Mouse (Mus musculus): Measurements from ENCODE around the gene Nox3.
A peak's percentile ranks its signal among the peaks of the same experiment; 100 is the strongest.

Nox3 gene

DNA sequence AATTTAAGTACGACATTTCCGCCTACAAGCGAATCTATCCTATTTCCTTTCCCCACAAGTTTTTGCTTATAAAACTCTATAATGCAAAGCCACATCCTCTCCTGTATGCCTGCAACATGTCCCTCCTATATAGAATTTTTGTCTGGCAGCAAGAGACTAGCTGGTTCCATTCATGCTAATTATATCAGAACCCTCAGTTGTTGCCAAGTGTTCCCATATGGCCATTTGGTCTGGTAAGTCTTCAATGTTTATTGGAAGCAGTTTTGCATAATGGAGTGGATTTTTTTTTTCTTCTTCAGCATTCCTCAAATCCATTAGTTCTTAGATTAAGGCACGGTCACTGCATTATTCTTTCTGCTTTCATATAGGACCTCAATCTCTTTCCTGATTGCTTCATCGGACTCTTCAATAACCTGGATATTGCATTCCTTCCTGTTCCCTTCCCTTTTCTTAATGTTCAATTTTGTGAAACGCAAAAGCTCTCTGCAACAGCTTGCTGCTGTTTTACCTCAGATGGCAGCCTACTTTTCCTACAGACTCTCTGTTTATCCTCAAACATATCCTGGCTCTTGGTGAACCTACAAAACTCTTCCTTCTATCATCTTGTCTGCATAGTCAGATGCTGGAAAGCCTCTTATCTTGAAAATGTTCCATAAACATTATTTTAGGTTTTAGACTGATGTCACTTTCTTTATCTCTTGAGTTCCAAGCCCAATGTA is 92.9 kb downstream of the Nox3 start:
- no peak for DNase-seq

DNA sequence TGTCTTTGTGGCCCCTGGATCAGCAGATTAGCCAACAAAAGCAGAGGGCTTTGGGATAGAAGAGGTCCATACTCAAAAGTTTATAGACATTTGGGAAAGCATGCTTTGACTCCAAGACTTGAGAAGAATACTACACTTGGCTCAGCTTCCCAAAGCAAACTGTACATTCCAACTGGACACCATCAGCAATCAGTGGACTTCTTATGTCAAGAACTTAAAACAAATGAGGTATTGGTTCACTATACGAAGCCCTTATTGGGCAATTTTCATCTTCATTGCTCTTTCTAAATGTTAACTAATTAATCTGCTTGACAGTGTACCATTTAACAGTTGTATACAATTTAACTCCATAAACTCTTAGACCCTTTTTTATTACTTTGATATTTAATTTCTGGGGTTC is 97.7 kb downstream of the Nox3 start:
- no peak for DNase-seq

DNA sequence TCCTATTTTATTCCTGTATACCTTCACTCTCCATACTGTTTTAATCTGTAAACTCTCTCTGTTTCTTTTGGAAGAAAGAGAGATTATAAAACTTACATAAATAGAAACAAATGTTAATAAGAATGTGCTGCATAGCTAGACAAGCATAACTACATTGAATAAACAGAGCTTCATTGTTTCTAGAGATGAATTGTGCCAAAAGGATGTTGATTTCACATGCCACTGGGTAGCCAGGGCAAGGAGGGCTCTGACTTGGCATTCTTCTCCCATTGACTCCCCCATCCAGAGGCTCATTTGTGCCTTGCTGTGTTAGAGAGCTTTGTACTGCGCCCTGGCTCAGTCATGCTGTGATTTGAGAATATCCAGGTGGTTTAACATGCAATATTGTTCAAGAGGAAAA is 98.2 kb downstream of the Nox3 start:
- DNase-seq: peak; percentile 4

DNA sequence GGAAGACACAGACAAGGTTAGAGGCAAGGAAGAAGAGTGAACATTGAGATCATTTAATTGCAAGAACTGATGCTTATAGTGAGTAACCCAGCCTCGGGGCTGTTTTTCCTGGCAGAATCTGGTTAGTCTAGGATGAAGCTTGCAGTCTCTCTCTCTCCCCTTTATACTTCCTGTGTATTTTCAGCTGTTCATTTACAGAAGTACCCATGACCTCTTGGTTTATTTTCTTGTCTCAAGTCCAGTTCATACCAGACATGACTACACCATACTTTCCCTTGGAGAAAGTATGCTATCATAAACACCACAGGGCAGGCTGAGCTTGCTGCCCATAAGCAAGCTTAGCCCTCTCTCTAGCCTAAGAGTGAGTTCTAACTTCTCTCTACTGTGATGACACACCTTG is 98.9 kb downstream of the Nox3 start:
- peak in 1 of 2 experiments; percentile 28 for DNase-seq

Measured in kidney, postnatal 4 days (tissue).